Mouse (Mus musculus) CD4-positive naive resting alpha-beta T cell, adult 57 days (primary cell): ENCODE data around the gene Tnrc18. TPM values are rescaled to one million over a fixed set of nuclear protein-coding genes. Genes with fewer than 3 reads are reported as not detected.

Experiments
- total RNA-seq: library from RNA; stranded (reverse); gene quantifications from one replicate; pipeline ENCODE4 v1.2.4, GENCODE M21; 2023

Tnrc18 gene
- total RNA-seq = 96.7 TPM

GRCm38 (mm10) chr5:142817524-142818434 is at the start of gene Tnrc18:
Gene Tnrc18 (minus strand): TSS chr5:142817662.

GRCm38 (mm10) chr5:142692248-142692647 is 125.2 kb downstream of the Tnrc18 start, which contains the start of gene Slc29a4:
Gene Slc29a4 (plus strand): TSS chr5:142692512.

Other genes with a start within 250 kb of the Tnrc18 start
- gene Mmd2, start 208.9 kb downstream of the Tnrc18 start, total RNA-seq = not detected
- gene Wipi2, start 190.0 kb downstream of the Tnrc18 start, total RNA-seq = 63.5 TPM
- gene Slc29a4, start 125.2 kb downstream of the Tnrc18 start, total RNA-seq = 0.21 TPM
- 5.4 TPM for gene Fbxl18, start 77.8 kb upstream of the Tnrc18 start, total RNA-seq
- 8,137 TPM for gene Actb, start 89.1 kb upstream of the Tnrc18 start, total RNA-seq
- gene Fscn1, start 142.7 kb upstream of the Tnrc18 start, total RNA-seq = 1.9 TPM